Mouse (Mus musculus) forebrain, embryonic 16.5 days (tissue): ENCODE results near the gene Smarcc1. TPM values are rescaled to one million over a fixed set of nuclear protein-coding genes. Genes with fewer than 3 reads are reported as not detected.

Experiments used
- ATAC-seq: fragments of 200-750 bp; cut with Nextera tagmentation; 2 replicates; pipeline ENCODE4 v1.8.0; 2017; ENCODE audit warnings: mild to moderate bottlenecking, moderate library complexity
- H3K27ac ChIP-seq: fragments of 300-500 bp; sonication (generic); 2 replicates; pipeline ENCODE4 v1.5.1; 2014; ENCODE audit warnings: low read length, control low read depth
- H3K27me3 ChIP-seq: fragments of 300-500 bp; sonication (generic); replicated peaks from 2 replicates; pipeline ENCODE4 v1.6.1; 2014; ENCODE audit warnings: low read length; ENCODE audit not compliant: control insufficient read depth, insufficient read depth
- H3K36me3 ChIP-seq: fragments of 300-500 bp; sonication (generic); 2 replicates; pipeline ENCODE4 v1.6.1; 2014; ENCODE audit not compliant: control insufficient read depth, insufficient read depth
- H3K4me1 ChIP-seq: fragments of 300-500 bp; sonication (generic); replicated peaks from 2 replicates; pipeline ENCODE4 v1.6.1; 2014; ENCODE audit warnings: low read length; ENCODE audit not compliant: control insufficient read depth, insufficient read depth
- H3K4me2 ChIP-seq: fragments of 300-500 bp; sonication (generic); 2 replicates; pipeline ENCODE4 v1.6.1; 2014; ENCODE audit warnings: mild to moderate bottlenecking, low read length, control low read depth
- H3K4me3 ChIP-seq: fragments of 300-500 bp; sonication (generic); replicated peaks from 2 replicates; pipeline ENCODE4 v1.5.1; 2014; ENCODE audit warnings: mild to moderate bottlenecking, low read length, control low read depth
- H3K9ac ChIP-seq: fragments of 300-500 bp; sonication (generic); replicated peaks from 2 replicates; pipeline ENCODE4 v1.6.1; 2014; ENCODE audit warnings: low read depth, low read length, control low read depth
- H3K9me3 ChIP-seq: fragments of 300-500 bp; sonication (generic); 2 replicates; pipeline ENCODE4 v1.6.1; 2016; ENCODE audit warnings: low read length; ENCODE audit not compliant: control insufficient read depth
- WGBS: fragments of 180-500 bp; shearing (Covaris S2); extraction: QIAGEN DNeasy Blood & Tissue Kit; methylation state at CpG from one replicate; pipeline ENCODE4 v1.1.7; 2014; 5-methylcytosine and 5-hydroxymethylcytosine counted together
- polyA plus RNA-seq: library from polyadenylated mRNA; unstranded; fragments of >200 nt; fragmentation: Nextera tagmentation; extraction: Ambion mirVana; gene quantifications from 2 replicates; pipeline ENCODE4 v1.2.1, GENCODE M21; 2015

Smarcc1 gene
- polyA plus RNA-seq, 1 experiment from 2014 or later: 134 TPM

- peak; percentile 81 for ATAC-seq
- H3K4me3 ChIP-seq: no peak overlapping the region
- 21% methylated on average over 15 of the region's 15 CpGs for WGBS
- no peaks in the 10 kb centered on the region for H3K27me3 ChIP-seq
- no peak overlapping the region for H3K4me2 ChIP-seq
- peaks cover 24% of the 10 kb centered on the region for H3K4me1 ChIP-seq
- peaks cover 2% of the 10 kb centered on the region; the same call in 1 of the 2 replicates for H3K36me3 ChIP-seq
- H3K9me3 ChIP-seq: no peaks in the 10 kb centered on the region
- H3K27ac ChIP-seq: no peak overlapping the region; the same call in 1 of the 2 replicates
- no peak overlapping the region for H3K9ac ChIP-seq
Observed at GRCm38 (mm10) chr9:110255407-110256019, 138.0 kb downstream of the Smarcc1 start.

DNA sequence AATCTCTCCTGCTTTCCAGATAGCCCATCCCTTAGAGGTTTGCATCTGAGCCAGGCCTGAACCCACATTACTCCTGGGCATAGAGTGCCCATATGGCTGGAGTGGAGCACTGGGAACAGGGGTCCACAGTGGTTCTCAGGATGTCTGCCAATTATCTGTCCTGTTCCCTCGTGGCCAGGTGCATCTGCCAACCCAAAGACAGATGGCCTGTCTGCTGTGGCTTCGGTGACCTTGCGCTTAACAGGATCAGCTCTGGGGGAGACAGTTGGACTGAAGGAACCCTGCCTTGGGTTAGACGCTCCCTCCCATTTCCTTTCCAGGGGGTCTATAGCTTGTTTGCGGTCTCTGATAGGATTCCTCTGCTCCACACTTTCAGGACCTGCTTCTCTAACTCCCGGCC lies 141.1 kb downstream of the Smarcc1 start:
- WGBS: 86% methylated on average over 6 of the region's 6 CpGs
- peaks cover 5% of the 10 kb centered on the region for H3K36me3 ChIP-seq

GRCm38 (mm10) chr9:110259118-110259517 lies 141.6 kb downstream of the Smarcc1 start:
- ATAC-seq: no peak
- WGBS: 92% methylated on average over 3 of the region's 3 CpGs
- Histone ChIP-seq H3K4me2 (no peak overlapping the region), H3K4me1 (peaks cover 15% of the 10 kb centered on the region), H3K9me3 (no peaks in the 10 kb centered on the region), H3K4me3 (no peak overlapping the region), H3K9ac (no peak overlapping the region), H3K27ac (no peak overlapping the region), H3K27me3 (no peaks in the 10 kb centered on the region), H3K36me3 (peaks cover 5% of the 10 kb centered on the region)

More for the DNA sequence above, 141.1 kb downstream of the Smarcc1 start:
- Histone ChIP-seq H3K4me1 (peaks cover 15% of the 10 kb centered on the region), H3K27me3 (no peaks in the 10 kb centered on the region), H3K27ac (no peak overlapping the region), H3K9ac (no peak overlapping the region), H3K9me3 (no peaks in the 10 kb centered on the region), H3K4me3 (no peak overlapping the region), H3K4me2 (no peak overlapping the region)
- ATAC-seq: no peak

DNA sequence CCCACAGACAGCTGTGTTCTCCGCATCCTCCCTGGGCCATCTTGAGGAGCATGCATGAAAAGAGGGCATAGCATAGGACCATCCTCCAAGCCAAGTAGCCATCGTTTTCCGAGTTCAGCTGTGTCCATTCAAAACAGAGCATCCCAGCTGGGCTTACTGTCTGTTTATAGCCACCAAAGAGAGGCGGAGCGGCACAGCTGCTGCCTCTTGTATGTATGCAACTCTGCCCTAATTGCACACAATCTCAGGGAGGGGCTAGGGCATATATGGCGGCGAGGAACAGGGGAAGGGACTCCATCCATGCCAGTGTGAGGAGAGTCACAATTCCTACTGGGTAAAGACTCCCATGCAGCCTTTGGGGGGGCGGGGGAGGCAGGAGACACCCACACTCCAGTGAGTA lies 145.7 kb downstream of the Smarcc1 start:
- 0 out of 2 replicates have a peak, but pooled peaks have one; percentile 40 for ATAC-seq
- Histone ChIP-seq H3K4me2 (no peak overlapping the region), H3K27ac (no peak overlapping the region), H3K9me3 (no peaks in the 10 kb centered on the region), H3K9ac (no peak overlapping the region), H3K4me3 (no peak overlapping the region), H3K27me3 (no peaks in the 10 kb centered on the region), H3K4me1 (no peaks in the 10 kb centered on the region), H3K36me3 (peaks cover 5% of the 10 kb centered on the region)
- 80% methylated on average over 8 of the region's 8 CpGs for WGBS

- H3K27me3 ChIP-seq: no peaks in the 10 kb centered on the region
- H3K4me2 ChIP-seq: no peak overlapping the region
- H3K36me3 ChIP-seq: peaks cover 5% of the 10 kb centered on the region
- H3K9me3 ChIP-seq: no peaks in the 10 kb centered on the region
- WGBS: 75% methylated on average over 9 of the region's 9 CpGs
- no peak overlapping the region for H3K4me3 ChIP-seq
- no peak for ATAC-seq
- no peak overlapping the region for H3K9ac ChIP-seq
- H3K4me1 ChIP-seq: no peaks in the 10 kb centered on the region
- no peak overlapping the region for H3K27ac ChIP-seq
Observed at GRCm38 (mm10) chr9:110264991-110265390, 147.5 kb downstream of the Smarcc1 start.

DNA sequence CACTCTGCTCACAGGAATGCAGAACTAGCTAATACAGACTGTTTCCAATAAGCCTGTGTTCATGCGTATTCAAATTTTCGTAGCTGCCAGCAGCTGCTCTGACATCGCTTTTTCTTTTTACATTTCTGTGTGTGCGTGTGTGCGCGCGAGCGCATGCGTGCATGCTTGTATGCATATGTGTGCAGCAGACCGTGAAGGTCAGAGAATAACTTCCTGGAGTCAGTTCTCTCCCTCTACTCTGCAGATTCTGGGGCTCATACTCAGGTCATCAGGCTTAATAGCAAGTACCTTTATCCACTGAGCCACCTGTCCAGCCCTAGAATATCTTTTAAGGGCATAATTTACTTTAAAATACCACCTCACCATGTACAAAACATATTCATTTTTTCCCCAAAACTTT lies 150.9 kb downstream of the Smarcc1 start:
- no peaks in the 10 kb centered on the region for H3K36me3 ChIP-seq
- ATAC-seq: no peak
- H3K27me3 ChIP-seq: no peaks in the 10 kb centered on the region
- no peak overlapping the region for H3K4me3 ChIP-seq
- no peak overlapping the region for H3K4me2 ChIP-seq
- no peaks in the 10 kb centered on the region for H3K4me1 ChIP-seq
- 89% methylated on average over 10 of the region's 10 CpGs for WGBS
- no peaks in the 10 kb centered on the region for H3K9me3 ChIP-seq
- H3K9ac ChIP-seq: no peak overlapping the region
- no peak overlapping the region for H3K27ac ChIP-seq

DNA sequence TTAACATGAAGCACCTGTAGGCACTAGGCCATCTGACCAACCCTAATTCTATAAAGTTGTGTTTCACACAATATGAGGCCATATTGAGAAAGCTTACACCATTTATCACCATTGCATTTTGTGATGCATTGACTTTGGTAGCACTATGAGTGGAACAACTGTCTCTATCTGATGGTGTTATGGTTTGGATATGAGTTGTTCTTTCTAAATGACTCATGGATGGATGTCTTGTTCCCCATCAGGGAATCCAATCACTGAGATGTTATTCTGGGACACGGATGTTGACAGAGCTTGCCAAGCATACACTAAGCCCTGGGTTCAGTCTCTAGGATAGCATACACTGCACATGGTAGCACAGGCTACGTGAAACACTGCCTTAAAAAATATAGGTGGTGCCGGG lies 154.8 kb downstream of the Smarcc1 start:
- no peak for ATAC-seq
- no peaks in the 10 kb centered on the region for H3K4me1 ChIP-seq
- H3K27me3 ChIP-seq: no peaks in the 10 kb centered on the region
- H3K9ac ChIP-seq: no peak overlapping the region
- no peak overlapping the region for H3K4me2 ChIP-seq
- 91% methylated on average over 3 of the region's 3 CpGs for WGBS
- H3K4me3 ChIP-seq: no peak overlapping the region
- no peak overlapping the region for H3K27ac ChIP-seq
- H3K9me3 ChIP-seq: no peaks in the 10 kb centered on the region
- no peaks in the 10 kb centered on the region for H3K36me3 ChIP-seq

GRCm38 (mm10) chr9:110273507-110273906 lies 156.0 kb downstream of the Smarcc1 start:
- no peaks in the 10 kb centered on the region for H3K27me3 ChIP-seq
- no peak overlapping the region for H3K27ac ChIP-seq
- H3K9me3 ChIP-seq: no peaks in the 10 kb centered on the region
- ATAC-seq: no peak
- H3K9ac ChIP-seq: no peak overlapping the region
- H3K36me3 ChIP-seq: no peaks in the 10 kb centered on the region
- H3K4me1 ChIP-seq: no peaks in the 10 kb centered on the region
- 79% methylated on average over 4 of the region's 4 CpGs for WGBS
- no peak overlapping the region for H3K4me3 ChIP-seq
- no peak overlapping the region for H3K4me2 ChIP-seq

GRCm38 (mm10) chr9:110275882-110276281 lies 158.4 kb downstream of the Smarcc1 start:
- H3K27ac ChIP-seq: no peak overlapping the region
- H3K4me2 ChIP-seq: no peak overlapping the region
- H3K27me3 ChIP-seq: no peaks in the 10 kb centered on the region
- H3K4me1 ChIP-seq: no peaks in the 10 kb centered on the region
- no peaks in the 10 kb centered on the region for H3K36me3 ChIP-seq
- WGBS: 68% methylated on average over 5 of the region's 5 CpGs
- no peak for ATAC-seq
- H3K9ac ChIP-seq: no peak overlapping the region
- no peak overlapping the region for H3K4me3 ChIP-seq
- no peaks in the 10 kb centered on the region for H3K9me3 ChIP-seq

DNA sequence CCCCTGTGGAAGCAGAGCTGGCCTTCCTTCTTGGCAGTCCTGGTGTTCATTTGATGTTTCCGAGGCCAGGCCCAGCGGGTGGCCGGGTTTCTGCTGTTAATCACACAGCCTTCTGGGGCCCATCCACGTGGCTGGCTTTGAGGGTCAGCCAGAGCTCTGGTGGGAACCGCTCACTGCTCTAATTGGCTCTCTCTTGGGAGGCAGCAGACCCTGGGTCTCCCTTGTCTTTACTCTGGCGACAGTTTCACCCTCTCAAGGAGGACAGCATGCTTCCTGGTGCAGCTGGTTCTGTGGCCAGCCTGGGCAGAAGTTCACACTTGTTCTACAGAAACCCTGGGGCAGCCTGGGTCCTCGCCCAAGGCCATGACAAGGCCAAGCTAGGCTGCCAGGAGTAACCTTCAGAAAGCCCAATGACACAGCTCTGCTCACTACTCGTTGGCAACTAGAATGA lies 159.9 kb downstream of the Smarcc1 start:
- WGBS: 44% methylated on average over 8 of the region's 8 CpGs
- Histone ChIP-seq H3K27me3 (no peaks in the 10 kb centered on the region), H3K36me3 (no peaks in the 10 kb centered on the region), H3K9me3 (no peaks in the 10 kb centered on the region), H3K4me1 (no peaks in the 10 kb centered on the region), H3K27ac (no peak overlapping the region), H3K4me3 (no peak overlapping the region), H3K9ac (no peak overlapping the region), H3K4me2 (no peak overlapping the region)
- peak; percentile 49; the same call in 1 of the 2 replicates for ATAC-seq
